Mouse (Mus musculus) Muller cell, postnatal 12 days (primary cell): ENCODE measurements around the gene Sema5a.

ENCODE experiments used
- DNase-seq: peaks from one replicate; pipeline ENCODE4 v3.0.0-alpha.2; 2015; ENCODE audit errors: inconsistent ontology term

Sema5a gene

DNA sequence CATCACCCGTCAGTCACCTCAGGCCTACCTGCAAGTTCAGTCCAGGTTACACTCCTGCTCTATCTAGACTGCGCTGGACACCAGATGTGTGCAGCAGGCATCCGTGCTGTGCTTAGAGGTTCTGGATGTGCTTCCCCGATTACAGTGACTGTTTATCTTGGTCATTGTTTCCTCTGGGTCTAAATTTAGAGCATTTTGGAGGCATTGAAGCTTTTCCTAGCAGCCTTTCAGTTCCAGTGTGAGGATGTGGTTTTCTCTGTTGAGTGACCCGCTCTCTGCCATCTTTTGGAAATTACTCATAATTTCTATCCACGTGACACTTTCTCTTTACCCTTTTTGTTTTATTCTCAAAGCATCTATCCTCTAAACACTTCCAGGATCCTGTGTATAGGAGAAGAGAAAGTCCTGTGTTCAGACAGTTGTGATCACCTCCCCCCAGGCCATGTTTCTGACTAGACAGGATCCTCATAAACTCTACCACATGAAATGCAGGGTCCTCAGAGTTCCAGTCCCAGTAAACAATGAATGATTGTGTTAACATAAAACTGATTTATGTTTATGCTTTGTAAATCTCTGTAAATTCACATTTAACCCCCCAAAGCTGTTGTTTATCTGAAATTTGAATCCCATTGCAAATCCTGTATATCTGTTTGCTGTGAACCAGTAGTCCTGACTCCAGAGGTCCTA is 62.1 kb downstream of the Sema5a start:
- DNase-seq, result peak; percentile 69

DNA sequence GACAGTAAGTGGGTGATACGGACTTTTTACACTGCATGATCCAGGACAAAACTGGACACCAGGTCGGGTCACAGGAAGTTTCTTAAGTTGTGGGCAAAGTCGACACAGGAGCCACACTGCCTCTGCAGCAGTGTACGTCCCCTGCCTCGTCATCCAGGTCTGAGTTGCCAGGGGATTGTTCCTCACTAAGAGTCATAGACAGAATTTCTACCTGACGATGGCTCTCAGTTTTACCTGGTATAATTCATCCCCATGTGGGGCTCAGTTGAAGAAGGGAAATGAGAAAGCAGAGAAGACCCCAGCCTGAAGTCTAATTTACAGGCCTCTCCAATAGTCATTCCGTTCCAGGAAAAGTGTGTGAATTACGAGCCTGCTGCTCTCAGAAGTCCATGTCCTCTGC is 66.2 kb downstream of the Sema5a start:
- DNase-seq, result no peak

DNA sequence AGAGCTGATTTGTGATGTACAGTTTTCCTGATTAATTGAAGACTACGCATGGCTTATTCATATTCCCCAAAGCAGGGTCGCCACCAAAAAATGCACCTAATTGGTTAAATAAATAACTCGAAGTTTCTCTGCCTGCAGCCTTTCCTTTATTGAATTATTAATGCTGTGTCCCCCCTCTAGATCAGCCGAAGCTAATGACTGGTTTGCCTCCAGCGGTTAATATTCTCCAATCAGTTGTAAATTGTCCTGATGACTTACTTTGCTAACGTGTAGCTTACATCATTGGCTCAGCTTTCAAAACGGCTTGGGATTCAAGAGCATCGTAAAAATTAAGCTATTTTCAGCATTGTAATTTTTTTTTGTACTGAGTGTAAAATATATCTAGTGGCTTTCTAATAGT is 66.7 kb downstream of the Sema5a start:
- DNase-seq, result no peak

DNA sequence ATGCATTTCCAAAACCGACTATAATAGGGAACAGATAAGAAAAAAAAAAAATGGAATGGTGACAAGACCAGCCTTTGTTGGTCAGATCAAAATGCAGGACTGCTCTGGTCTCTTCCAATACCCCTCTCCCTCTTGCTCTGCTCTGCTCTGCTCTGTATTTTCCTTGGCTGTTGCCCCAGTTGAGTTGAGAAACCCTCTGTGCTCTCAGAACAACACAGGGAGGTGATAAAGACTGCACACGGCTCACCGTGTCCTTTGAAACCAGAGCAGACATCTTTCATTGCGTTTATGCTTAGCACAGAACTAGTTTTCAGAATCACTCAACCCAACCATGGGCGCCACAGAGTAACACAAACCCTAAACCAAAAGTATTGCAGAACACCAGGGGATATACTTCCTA is 72.5 kb downstream of the Sema5a start:
- DNase-seq, result no peak

DNA sequence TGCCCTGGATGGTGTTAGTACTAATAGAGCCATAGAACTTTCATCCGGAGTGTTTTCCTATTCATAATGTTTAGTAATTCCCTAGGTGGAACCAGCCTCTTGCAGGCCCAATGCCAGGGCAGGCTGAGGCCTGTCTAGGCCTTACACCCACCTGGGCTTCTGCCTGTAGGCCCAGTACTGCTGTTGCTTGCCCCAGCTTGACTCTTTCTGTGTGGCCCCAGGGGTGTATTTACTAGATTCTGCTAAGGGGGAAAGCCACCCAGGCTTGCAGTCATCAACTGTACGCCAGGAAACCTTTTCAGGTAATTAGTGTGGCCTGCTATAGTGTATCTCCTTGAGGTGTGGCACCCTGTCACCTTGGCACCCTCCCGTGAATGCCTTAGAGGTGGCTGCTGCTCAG is 76.1 kb downstream of the Sema5a start:
- DNase-seq, result no peak

DNA sequence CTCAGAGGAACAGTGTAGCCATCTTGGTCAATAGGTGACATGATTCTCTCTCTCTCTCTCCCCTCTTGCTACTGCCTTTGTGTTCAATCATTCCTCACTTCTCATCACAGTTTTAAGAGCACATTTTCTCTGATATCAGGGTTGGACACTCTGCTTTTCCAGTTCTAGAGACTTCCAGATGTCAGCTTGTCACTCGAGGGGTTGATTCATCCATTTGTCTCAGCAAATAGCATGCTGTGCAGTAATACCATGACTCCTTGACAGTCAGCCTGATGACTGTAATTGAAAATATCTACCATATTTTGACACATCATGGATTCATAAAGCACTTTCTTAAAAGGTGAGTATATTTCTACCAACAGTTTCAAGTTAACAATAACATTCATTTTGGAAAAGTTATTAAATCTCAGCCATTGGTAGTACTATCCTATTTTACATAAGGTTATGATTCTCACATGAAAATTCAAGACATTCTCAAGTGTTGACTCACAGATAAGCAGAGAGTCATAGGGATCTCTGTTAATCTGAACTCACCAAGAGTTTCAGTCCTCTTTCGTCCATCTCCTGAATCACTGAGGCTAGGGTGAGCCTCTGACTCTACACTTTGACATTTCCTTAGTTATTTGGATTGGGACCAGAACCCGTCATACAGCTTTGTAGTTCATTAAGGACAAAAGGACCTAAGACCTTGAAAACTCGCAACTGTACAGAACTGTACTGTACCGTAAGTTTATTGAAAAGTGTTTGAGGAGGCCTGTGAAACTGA is 78.0 kb downstream of the Sema5a start:
- no peak for DNase-seq

DNA sequence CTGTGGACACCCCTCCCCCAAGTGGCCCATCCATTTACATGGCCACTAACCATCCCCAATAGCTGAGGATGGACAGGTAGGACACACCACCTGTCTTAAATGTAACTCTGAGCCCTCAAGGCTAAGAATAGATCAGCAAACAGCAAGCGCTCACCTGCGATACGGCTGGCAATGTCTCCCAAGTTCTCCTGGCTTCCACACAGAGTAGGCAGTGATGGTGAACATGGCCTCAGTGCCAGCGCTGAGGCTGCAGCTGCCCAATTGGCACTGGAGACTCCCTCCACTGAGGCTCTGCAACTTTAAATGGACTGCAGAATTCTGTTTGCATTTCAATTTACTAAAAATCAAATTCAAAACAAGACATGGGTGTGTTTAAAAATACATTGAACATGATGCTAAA is 78.6 kb downstream of the Sema5a start:
- DNase-seq, result no peak

DNA sequence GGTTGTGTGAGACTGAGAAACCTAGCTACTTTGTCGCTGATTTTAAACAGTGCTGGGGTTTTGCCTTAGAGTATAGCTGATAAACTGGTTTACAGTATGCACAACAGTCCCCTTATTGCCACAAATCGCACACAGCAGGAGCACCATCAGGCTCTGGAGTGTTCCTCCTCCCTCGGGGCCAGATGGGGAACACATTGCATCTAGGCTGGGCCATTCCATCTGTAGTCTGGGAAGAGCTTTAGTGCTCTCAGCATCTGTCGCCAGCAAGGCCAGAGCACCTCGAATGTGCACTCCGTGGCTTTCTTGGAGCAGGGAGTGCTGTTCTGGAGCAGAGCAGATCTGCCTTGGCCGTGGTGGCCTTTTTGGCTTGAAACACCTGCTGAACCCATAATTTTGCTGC is 79.5 kb downstream of the Sema5a start:
- no peak for DNase-seq

DNA sequence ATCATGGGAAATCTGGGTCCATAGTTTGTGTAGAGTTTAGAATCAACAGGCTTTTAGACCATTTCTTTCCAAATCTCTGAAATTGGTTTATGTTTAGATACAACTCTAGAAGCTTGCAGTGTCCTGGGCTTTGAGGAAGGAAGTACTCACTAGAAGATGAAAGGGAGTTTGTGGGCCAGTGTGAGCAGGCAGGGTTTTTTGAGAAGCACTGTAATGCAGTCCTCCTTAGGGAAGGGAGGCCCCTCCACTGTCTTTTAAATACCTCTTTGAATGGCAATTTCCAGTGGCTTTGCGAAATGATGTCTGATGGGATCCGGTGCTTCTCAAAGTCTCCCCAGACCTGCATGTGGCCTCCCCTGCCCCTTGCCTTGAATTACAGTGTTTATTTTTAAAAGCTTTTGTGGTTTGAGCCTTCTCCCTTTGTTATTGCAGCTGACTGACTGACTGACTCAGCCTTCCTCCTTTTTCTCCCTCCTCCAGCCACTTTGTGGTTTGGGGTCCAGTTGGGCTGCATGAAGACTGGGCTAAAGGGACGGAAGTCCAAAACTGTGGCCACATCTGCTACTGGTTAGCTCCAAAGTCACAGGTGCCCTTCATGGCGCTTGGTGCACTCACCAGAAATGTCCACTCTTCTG is 83.9 kb downstream of the Sema5a start:
- peak; percentile 83 for DNase-seq

DNA sequence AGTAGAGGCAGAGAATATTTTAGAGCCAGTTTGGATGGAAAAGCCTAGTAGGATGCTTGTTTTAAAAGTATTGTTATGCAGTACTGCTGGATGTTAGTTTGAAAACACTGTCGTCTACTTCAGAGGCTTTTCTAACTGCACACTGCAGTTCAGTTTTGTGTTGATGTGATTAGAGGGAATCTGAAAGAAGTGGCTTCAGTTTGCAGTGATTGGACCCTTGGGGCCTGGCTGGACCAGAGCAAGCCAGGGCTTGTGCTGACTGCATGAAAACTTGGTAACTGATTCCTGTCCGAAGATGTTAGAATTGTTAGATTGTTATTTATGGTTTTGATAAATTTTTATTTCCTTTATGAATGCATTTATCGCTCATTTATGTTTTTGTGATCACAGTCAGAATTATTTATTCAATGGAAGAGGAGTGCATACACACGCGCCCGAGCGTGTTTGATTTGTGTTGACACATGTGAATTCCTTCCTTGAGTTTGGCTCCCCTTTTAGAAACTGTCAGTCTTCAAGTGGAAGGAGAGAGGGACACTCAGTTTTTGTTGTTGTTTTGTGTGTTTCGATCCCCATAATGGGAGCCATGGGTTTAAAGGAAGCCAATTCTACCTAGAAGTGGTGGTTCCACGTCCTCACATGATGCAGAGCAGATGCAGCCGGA is 85.2 kb downstream of the Sema5a start:
- peak; percentile 82 for DNase-seq

DNA sequence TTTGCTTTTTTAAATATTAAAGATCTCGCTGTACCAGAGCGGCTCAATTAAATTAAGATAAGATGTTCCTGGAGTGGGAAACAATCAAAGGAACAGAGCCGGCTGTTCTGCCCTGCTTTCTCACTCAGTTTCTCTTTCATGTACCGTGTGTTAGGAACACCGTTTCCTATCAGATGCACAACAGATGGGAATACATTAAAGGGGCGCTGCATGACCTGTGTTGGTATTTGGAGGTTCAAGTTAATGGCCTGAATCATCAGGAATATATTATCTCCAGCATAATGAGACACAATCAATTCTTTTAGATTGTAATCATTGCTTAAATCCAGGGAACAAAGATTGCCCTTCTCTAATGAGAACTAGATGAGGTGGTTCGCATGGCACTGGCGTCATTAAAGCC is 85.8 kb downstream of the Sema5a start:
- DNase-seq, result peak; percentile 64

DNA sequence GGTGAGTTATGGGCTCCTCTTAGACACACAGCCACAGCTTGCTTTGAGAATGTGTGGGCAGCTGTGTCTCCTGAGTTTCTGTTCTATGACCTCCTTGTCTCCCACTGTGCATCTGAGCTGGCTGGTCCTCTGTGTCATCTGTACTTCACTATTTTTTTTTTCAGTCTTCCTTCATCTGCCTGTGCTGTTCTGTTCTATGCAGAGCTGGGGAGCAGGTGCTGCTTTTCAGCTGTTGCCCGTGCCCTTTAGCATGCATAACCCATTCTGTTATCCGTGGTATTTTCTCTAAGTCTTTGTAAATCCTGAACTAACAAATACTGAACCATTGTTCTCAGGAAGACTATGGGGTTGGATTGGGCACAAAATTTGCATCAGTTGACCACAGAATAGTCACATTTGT is 86.4 kb downstream of the Sema5a start:
- DNase-seq, result no peak

DNA sequence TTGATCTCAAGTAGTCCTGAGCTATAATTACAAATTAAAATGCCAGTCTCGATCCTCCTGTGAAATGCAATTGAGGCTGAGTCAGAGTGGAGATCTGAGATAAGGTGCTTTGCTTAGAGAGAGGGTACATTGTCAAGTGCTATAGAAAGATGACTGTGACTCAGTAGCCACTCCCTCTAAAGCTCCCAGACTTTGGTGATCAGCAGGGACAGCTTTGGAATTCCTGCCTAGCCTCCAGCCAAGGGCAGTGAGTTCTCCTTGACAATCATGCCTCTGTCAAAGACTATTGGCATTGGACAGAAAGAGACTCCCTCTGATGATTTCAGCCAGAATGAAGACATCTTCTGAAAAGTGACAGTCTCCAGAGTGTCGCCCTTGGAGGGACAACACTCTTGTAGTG is 88.8 kb downstream of the Sema5a start:
- DNase-seq, result peak; percentile 51

DNA sequence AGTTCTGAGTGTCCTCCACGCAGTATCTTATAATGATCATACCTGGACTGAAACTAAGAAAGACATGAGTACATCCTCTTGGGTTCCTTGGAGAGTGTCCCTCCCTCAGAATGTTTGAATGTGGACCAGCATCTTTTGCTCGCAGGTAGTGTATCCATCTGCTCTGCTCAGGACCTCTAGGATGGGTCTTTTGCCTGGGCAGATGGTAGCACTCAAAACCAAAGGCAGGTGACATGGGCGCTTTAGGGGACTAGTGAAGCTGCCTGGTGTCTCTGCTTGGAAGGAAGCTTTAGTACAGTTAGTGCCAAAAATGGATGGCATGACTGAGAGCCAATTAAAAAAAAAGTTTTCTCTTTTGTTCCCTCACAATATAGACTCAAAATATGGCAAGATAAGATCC is 93.2 kb downstream of the Sema5a start:
- DNase-seq, result no peak

DNA sequence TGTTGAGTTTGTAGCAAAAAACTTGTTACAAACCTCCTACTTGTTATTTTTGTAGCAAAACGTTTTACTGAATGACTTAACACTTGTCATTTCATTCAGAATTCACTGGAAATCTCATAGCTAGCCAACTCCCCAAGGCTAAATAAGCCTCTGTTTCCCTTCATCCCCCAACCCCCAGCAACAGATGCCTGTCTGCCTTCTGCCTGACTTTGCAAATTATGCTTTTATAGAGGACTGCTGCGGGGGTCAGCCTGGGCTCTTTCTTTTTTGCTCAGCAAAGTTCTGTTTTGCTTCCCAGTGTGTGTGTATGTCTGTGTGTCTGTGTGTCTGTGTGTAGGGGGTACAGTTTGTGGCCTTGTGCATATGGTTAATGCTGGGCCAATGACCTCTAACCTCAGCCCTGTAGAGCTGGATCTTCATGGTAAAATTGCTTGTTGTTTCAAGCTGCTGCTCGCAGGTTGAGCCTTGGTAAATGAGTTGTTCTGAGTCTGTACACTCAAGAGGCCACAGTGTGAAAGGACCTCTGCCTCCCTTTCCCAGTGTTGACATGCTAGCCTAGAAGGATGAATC is 94.2 kb downstream of the Sema5a start:
- DNase-seq, result no peak

DNA sequence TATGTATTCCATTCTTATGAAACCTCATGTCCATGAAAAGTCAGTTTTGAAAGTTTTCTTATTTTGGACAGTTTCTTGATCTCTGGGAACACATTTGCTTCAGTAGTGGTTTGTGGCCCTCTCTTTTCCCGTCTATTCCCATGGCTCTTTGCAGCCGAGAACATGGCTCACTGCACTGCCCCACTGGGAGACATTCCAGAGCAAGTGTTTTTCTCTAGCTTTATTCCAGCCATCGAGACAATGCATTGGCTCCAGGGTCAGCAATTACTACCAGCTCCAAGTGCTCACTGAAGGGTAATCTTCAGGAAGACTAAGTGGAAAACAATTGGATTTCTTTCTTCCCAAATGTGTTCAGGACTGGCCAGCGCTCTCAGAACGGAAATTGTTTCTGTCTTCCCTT is 94.8 kb downstream of the Sema5a start:
- peak; percentile 64 for DNase-seq

DNA sequence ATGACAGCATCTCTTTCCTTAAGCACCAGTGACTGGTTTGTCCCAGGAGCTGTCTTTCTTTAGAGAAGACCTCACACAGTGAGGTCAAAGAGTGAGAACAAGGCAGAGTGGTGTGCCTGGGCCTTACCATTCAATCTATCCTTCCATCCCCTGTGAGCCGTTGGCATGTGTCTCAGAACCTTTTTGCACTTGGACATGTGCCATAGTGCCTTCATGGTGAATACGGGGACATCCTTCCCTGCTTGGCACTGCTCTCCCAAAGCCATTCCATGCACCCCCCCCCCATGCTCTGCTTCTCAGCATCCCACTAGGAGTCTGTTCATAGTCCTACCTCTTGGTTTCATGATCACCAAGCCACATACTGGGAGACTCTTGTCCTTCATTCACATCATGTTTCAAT is 96.8 kb downstream of the Sema5a start:
- no peak for DNase-seq

DNA sequence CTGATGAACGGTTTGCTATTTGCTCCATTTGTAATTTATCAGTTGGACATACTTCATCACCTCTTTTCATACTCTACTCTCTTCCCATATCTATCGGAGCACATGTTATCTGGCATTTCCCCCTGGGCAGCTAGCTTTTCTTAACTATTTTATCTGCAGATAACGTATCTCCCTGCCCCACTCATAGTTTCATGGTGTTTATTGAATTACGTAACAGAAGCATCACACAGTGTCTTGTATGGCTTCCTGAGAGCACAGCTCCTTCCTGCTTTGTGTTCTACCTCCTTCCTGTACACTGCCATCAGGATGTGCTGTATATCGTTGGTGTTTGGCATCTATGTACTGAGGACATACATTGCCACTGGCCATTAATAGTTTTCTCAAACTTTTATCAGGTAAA is 98.9 kb downstream of the Sema5a start:
- no peak for DNase-seq

DNA sequence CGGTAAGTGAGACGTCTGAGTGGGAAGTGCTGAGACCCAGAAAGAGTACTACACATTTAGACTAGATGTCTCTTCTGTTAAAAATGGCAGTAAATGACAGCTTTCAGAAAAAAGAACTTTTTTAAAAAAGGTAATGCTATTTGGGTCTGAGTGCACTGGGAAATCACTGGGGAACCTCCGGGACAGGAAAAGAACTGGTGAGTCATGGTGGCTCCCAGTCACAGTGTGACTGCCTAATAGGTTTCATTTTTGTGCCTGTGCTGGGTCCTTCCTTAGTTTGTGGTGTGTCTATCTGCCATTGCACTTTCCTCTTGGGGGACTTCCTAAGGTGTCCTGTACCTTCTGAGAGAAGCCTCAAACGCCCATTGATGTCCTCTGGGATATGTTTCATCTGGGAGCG is 102.7 kb downstream of the Sema5a start:
- DNase-seq, result no peak

DNA sequence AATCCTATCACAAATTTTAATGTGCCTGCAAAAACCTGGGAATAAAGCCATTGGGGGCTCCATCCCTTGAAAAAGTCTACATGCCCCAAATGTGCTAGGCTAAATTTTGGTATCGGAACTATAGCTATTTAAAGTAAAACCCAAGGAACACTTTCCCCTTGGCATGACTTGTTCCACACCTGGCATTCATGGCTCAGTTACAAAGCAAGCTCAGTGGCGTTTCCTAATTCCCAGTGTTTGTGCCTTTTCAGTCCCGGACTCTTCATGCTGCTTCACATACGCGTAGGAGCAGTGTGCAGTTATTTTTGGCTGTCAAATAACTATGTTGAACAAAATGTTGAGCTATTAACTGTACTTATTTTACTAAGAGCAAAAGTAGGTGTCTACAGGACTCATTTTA is 104.7 kb downstream of the Sema5a start:
- DNase-seq, result no peak

DNA sequence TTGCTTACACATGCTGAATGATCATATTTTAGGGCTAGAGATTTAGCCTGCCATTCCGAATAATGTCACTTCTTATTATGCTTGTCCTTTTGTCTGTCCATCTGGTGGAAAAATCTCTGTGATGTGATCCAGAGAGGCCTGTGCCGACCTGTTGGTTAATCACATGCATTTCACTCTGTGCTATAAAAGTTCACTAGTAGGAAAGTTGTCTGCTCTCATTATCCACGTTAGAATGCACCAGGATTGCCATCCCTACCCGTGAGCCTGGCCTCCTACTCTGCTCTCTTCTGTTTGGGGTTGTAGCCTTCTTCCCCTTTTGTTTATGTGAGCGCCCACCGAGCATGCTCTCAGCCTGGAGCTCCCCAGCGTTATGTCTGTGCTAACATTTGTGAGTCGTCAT is 108.4 kb downstream of the Sema5a start:
- DNase-seq, result peak; percentile 69

DNA sequence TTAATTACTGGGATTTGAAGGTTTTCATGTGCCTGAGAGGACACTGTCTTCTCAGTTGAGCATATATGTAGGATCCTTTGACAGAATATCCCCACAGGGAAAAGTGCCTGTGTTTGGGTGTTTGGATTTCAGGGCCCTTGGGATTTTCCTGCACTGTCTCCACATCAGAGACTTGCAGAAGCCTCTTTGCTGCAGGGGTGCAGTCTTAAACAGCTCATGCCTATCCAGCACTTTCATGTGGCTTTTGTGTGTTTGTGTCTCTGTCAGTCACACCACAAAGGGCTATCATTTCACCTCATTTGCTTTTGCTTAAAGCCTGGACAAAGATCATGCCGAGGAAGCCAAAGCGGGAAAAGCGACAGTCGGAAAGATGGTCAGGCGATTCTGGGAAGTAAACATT is 108.9 kb downstream of the Sema5a start:
- no peak for DNase-seq
